Mouse (Mus musculus) retina, postnatal 1 day (tissue): ENCODE measurements around the gene Cfap126.
"Not testable (repeated sequence)": the region's sequence is repeated elsewhere in the genome, so short reads cannot be mapped to it uniquely, and the experiment has no call there.

Experiments used
- DNase-seq: peaks from one replicate; pipeline ENCODE4 v3.0.0-alpha.2; 2012

The Cfap126 gene

GRCm38 (mm10) chr1:171129251-171129650 lies 15.5 kb downstream of the Cfap126 start:
- DNase-seq, result no peak

GRCm38 (mm10) chr1:171130971-171131370 lies 17.3 kb downstream of the Cfap126 start:
- DNase-seq, result no peak

- no peak for DNase-seq
Measured at GRCm38 (mm10) chr1:171135600-171135999, 21.9 kb downstream of the Cfap126 start.

- not testable (repeated sequence) for DNase-seq
Measured at GRCm38 (mm10) chr1:171137486-171138155, 23.9 kb downstream of the Cfap126 start.

- not testable (repeated sequence) for DNase-seq
Measured at GRCm38 (mm10) chr1:171142981-171143380, 29.3 kb downstream of the Cfap126 start.

GRCm38 (mm10) chr1:171149974-171150760 lies 36.4 kb downstream of the Cfap126 start, which contains the start of the genes Sdhc and Mpz:
Sdhc (minus strand) TSS chr1:171150603.
Mpz (plus strand) TSS chr1:171150711.
- DNase-seq, result peak; percentile 95

GRCm38 (mm10) chr1:171150838-171151391 lies 37.2 kb downstream of the Cfap126 start:
- DNase-seq, result no peak

GRCm38 (mm10) chr1:171151966-171152365 lies 38.2 kb downstream of the Cfap126 start:
- no peak for DNase-seq

GRCm38 (mm10) chr1:171156644-171157043 lies 42.9 kb downstream of the Cfap126 start:
- DNase-seq, result no peak

- DNase-seq, result no peak
Measured at GRCm38 (mm10) chr1:171157965-171158364, 44.2 kb downstream of the Cfap126 start.

- DNase-seq, result peak; percentile 13
Measured at GRCm38 (mm10) chr1:171159485-171159975, 45.8 kb downstream of the Cfap126 start.

- DNase-seq, result no peak
Measured at GRCm38 (mm10) chr1:171162526-171162925, 48.8 kb downstream of the Cfap126 start.

- DNase-seq, result peak; percentile 41
Measured at GRCm38 (mm10) chr1:171164258-171164657, 50.5 kb downstream of the Cfap126 start.

GRCm38 (mm10) chr1:171165629-171166345 lies 52.1 kb downstream of the Cfap126 start:
- no peak for DNase-seq

- no peak for DNase-seq
Measured at GRCm38 (mm10) chr1:171168906-171169305, 55.2 kb downstream of the Cfap126 start.

- DNase-seq, result no peak
Measured at GRCm38 (mm10) chr1:171169913-171170312, 56.2 kb downstream of the Cfap126 start.

GRCm38 (mm10) chr1:171171138-171171537 lies 57.4 kb downstream of the Cfap126 start:
- no peak for DNase-seq

- DNase-seq, result no peak
Measured at GRCm38 (mm10) chr1:171172779-171173178, 59.1 kb downstream of the Cfap126 start.
